Mouse (Mus musculus): ENCODE measurements at regions not wholly inside any gene's neighbourhood (a gene's known extent, or its start where the extent isn't known, plus 50 kb on each side); places are given as distances from the start of the nearest gene placed in this dataset.

DNA sequence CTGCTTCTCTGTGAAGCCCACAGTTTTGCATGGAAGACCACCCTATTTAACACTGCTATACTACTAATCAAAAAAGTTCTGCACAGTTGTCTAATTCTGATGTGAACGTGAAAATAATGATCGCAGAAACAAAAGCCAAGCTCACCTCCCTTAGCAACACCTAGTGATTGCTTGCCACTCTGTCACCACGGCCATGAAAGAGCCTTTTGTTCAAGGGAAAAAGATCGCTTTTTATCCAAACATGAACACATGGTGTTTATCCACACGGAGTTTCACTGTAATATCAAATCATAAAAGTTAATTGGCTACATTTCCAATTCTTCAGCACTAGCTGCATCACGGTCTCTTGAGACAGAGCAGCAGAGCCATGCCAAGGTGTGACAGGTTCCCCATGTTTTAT, 85.1 kb downstream of the Cartpt start:
- Histone ChIP-seq H3K9ac (replicated peaks) (no peak overlapping the region), H3K9me3 (no peaks in the 10 kb centered on the region), H3K27me3 (no peaks in the 10 kb centered on the region), H3K4me3 (replicated peaks) (no peak overlapping the region), H3K4me2 (no peak overlapping the region), H3K4me1 (replicated peaks) (no peaks in the 10 kb centered on the region; the same call in 1 of the 2 replicates), H3K27ac (no peak overlapping the region), H3K36me3 (no peaks in the 10 kb centered on the region)
- no peak for ATAC-seq (ENCODE audit: insufficient number of reproducible peaks, insufficient read depth, low FRiP score, low TSS enrichment, low read depth)
- 67% methylated on average over 6 of the region's 6 CpGs for WGBS

DNA sequence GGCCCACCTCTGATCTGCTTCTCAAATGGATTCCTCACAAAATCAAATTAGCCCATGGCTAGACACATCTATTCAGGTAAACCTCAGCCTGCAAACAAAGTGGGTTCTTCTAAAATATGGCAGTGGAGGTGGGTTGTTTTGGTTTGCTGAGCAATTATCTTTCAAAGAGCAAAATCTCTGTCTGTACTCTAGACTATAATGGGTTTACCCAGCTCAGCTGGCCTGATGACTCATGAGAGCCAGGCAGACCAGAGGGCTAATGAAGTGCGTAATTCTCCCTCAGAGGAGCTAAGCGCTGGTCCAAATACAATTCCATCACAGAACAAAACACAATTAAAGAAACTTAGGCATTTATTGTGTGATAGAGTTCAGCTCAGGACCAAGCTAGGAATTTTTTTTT, 86.1 kb downstream of the Cartpt start:
- Histone ChIP-seq H3K27me3 (no peaks in the 10 kb centered on the region), H3K4me2 (no peak overlapping the region), H3K4me1 (replicated peaks) (no peaks in the 10 kb centered on the region; the same call in 1 of the 2 replicates), H3K36me3 (no peaks in the 10 kb centered on the region), H3K27ac (no peak overlapping the region), H3K4me3 (replicated peaks) (no peak overlapping the region), H3K9me3 (no peaks in the 10 kb centered on the region), H3K9ac (replicated peaks) (no peak overlapping the region)
- 80% methylated on average over 2 of the region's 2 CpGs for WGBS
- ATAC-seq (ENCODE audit: insufficient number of reproducible peaks, insufficient read depth, low FRiP score, low TSS enrichment, low read depth) = no peak

DNA sequence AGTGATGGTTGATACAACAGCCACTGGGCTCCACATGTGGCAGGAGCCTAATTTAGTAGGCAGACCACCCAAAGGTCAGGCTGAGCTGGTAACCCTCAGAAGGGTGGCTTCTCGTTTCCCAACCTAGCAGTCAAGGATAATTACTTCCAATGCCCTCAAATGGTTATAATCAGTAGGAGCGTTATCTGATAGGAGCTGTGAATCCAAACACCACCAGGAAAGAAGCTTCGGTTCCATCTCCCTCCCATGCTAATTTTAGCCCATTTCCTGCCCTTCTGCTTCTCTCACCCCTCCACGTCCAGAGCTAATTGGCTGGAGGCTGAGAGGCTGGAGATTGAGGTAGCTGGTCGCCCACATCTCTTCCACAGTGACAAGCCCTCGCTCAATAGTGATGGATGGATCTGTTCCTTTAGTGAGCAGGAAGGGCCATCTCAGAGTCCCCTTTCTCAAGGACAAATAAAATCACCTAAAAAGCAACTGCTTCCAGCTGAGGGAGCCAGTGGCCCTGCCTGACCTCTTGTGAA, 86.8 kb downstream of the Cartpt start:
- no peak overlapping the region for H3K4me2 ChIP-seq
- H3K4me3 ChIP-seq (replicated peaks) = no peak overlapping the region
- H3K27me3 ChIP-seq = no peaks in the 10 kb centered on the region
- 22% methylated on average over 6 of the region's 6 CpGs for WGBS
- H3K36me3 ChIP-seq = no peaks in the 10 kb centered on the region
- no peak overlapping the region for H3K9ac ChIP-seq (replicated peaks)
- H3K9me3 ChIP-seq = no peaks in the 10 kb centered on the region
- no peak overlapping the region for H3K27ac ChIP-seq
- no peaks in the 10 kb centered on the region; the same call in 1 of the 2 replicates for H3K4me1 ChIP-seq (replicated peaks)
- no peak for ATAC-seq (ENCODE audit: insufficient number of reproducible peaks, insufficient read depth, low FRiP score, low TSS enrichment, low read depth)

DNA sequence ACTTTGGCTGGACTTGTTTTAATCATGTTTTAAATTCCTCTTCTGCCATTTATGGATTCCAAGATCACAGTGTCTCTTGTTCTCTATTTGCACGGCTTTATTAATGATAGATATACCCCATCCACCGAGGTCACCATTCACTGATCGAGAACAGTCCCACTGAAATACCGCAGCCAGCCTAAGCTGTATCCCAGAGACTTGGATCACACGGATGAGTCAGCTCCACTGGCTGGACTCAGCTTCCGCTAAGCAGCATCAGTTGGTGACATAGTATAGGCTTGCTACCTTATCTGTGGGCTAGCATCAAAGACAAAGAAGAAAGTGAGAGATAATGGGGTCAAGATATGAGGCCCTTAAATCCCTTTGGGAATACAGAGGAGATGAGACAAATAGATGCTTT, 106.4 kb downstream of the Cartpt start:
- 74% methylated on average over 6 of the region's 6 CpGs for WGBS
- Histone ChIP-seq H3K27ac (no peak overlapping the region), H3K9me3 (no peaks in the 10 kb centered on the region), H3K27me3 (no peaks in the 10 kb centered on the region), H3K4me3 (replicated peaks) (no peak overlapping the region), H3K4me1 (replicated peaks) (peaks cover 24% of the 10 kb centered on the region), H3K4me2 (no peak overlapping the region), H3K9ac (replicated peaks) (no peak overlapping the region), H3K36me3 (no peaks in the 10 kb centered on the region)
- ATAC-seq (ENCODE audit: insufficient number of reproducible peaks, insufficient read depth, low FRiP score, low TSS enrichment, low read depth) = no peak

DNA sequence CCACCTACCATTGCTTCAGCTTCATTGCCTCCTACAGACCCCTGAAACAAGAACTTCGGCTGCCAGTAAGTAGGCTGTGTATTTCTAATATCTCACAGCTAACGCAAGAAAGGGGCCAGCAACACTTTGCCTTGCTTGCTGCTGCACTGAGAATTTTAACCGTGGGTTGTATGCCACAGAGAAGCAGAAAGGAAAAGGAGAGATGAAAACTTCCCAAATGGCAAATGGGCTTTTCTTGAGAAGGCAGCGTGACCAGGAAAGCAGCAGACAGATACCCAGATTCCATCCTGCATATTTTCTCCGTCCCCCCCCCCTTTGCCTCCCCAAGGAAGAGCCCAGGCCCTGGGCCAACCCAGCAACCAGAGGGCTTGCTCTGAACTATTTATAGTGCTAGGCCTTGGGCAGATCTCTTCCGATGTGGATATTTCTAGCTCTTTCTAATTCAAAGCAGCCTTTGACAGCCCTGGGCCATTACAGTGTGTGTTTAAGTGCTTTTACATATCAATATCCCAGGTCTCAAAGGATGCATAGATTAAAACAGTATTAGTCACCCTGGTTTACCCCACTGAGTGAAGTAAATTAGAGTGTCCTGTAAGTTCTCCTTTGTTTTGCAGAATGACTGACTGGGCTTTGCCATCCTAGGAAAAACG, 107.0 kb downstream of the Cartpt start:
- ATAC-seq (ENCODE audit: insufficient number of reproducible peaks, insufficient read depth, low FRiP score, low TSS enrichment, low read depth) = 0 out of 2 replicates have a peak, but pooled peaks have one; percentile 52
- Histone ChIP-seq H3K9me3 (no peaks in the 10 kb centered on the region), H3K9ac (replicated peaks) (no peak overlapping the region; the same call in 1 of the 2 replicates), H3K27me3 (no peaks in the 10 kb centered on the region), H3K4me3 (replicated peaks) (no peak overlapping the region), H3K36me3 (no peaks in the 10 kb centered on the region), H3K4me2 (no peak overlapping the region), H3K4me1 (replicated peaks) (peaks cover 24% of the 10 kb centered on the region), H3K27ac (peak overlapping the region; percentile 41; the same call in 1 of the 2 replicates)
- 58% methylated on average over 7 of the region's 7 CpGs for WGBS

DNA sequence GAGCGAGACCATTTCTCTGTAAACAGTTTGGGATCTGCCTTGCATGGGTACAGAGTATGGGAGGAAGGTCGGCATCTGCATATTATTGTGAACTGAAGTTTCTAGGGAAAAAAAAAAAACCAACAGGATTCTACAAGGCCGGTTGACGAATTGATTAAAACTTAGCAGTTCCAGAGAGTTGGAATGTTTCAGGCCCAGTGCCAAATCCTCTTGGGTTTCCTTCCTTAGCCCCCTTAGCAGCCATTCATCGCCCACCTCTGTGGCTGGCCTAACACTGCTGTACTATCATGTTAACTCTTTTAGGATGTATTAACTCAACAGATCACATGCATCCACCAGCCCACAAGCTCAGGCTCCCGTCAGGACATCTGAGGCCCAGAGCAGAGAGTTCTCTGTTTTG, 107.9 kb downstream of the Cartpt start:
- 73% methylated on average over 6 of the region's 6 CpGs for WGBS

DNA sequence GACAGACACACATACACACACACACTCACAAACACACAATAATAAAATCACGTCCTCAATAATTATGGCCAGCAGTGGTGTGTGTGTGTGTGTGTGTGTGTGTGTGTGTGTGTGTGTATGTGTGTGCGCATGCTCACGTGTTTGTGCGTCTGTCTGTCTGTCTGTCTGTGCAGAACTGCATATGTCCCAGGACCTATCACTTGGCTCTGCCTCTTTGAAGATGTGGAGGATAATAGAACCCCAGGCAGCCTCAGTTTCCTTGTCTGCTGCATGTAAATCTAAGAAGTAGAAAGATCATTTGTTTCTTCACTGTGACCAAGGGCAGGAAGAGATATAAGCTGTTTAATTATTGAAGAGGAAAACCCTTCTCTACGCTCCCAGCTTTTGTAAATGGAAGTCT, 109.9 kb downstream of the Cartpt start:
- Histone ChIP-seq H3K4me1 (replicated peaks) (peaks cover 24% of the 10 kb centered on the region), H3K9ac (replicated peaks) (no peak overlapping the region), H3K4me2 (no peak overlapping the region), H3K4me3 (replicated peaks) (no peak overlapping the region), H3K9me3 (no peaks in the 10 kb centered on the region), H3K27ac (no peak overlapping the region), H3K36me3 (no peaks in the 10 kb centered on the region), H3K27me3 (no peaks in the 10 kb centered on the region)
- ATAC-seq (ENCODE audit: insufficient number of reproducible peaks, insufficient read depth, low FRiP score, low TSS enrichment, low read depth) = no peak
- 89% methylated on average over 5 of the region's 5 CpGs for WGBS

More for the DNA sequence above, 107.9 kb downstream of the Cartpt start:
- no peaks in the 10 kb centered on the region for H3K36me3 ChIP-seq
- H3K4me3 ChIP-seq (replicated peaks) = no peak overlapping the region
- ATAC-seq (ENCODE audit: insufficient number of reproducible peaks, insufficient read depth, low FRiP score, low TSS enrichment, low read depth) = no peak
- H3K9me3 ChIP-seq = no peaks in the 10 kb centered on the region
- H3K9ac ChIP-seq (replicated peaks) = no peak overlapping the region
- H3K4me1 ChIP-seq (replicated peaks) = peaks cover 24% of the 10 kb centered on the region
- H3K27ac ChIP-seq = no peak overlapping the region; the same call in 1 of the 2 replicates
- H3K4me2 ChIP-seq = no peak overlapping the region
- no peaks in the 10 kb centered on the region for H3K27me3 ChIP-seq

DNA sequence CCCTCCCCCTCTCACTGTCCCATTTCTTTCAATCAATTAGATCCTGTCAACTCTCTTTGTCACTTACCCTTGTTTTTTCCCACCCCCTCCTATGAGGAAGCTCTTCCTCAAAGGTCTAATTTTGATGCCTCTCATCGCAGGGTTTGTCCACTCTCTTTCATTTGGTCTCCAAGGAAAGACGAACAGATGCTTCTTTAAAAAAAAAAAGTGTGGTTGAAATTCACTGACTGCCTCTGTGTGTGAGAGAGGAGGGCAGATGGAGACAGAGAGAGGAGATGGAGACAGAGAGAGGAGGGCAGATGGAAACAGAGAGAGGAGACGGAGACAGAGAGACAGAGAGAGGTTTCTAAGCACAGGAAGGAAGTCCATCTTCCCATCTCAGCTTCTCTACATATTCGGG, 113.1 kb downstream of the Cartpt start:
- Histone ChIP-seq H3K9me3 (no peaks in the 10 kb centered on the region), H3K4me2 (no peak overlapping the region), H3K27me3 (no peaks in the 10 kb centered on the region), H3K4me1 (replicated peaks) (peaks cover 22% of the 10 kb centered on the region), H3K4me3 (replicated peaks) (no peak overlapping the region), H3K9ac (replicated peaks) (no peak overlapping the region), H3K36me3 (no peaks in the 10 kb centered on the region), H3K27ac (no peak overlapping the region)
- WGBS = 68% methylated on average over 4 of the region's 4 CpGs
- ATAC-seq (ENCODE audit: insufficient number of reproducible peaks, insufficient read depth, low FRiP score, low TSS enrichment, low read depth) = no peak

DNA sequence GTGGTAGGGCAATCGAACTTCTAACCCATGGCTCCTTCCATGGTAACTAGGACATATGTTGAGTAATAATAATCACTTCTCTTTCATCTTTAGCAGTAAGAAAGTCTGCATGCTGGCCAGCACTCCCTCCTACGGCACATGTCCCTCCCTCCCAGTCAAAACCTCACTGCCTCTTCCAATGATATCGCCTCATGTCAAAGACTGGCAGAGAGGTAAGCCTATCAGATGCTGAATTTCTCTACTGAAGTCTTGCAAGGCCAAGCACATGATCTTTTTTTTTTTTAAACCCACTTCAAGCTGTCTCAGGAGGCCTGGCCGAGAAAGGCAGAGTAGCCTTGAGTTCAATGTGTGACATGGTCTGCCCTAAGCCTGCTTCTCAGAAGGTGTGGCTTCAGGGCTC, 115.5 kb downstream of the Cartpt start:
- H3K9me3 ChIP-seq = no peaks in the 10 kb centered on the region
- H3K9ac ChIP-seq (replicated peaks) = no peak overlapping the region
- H3K4me3 ChIP-seq (replicated peaks) = no peak overlapping the region
- H3K4me1 ChIP-seq (replicated peaks) = peaks cover 28% of the 10 kb centered on the region
- H3K27me3 ChIP-seq = no peaks in the 10 kb centered on the region
- H3K4me2 ChIP-seq = no peak overlapping the region
- H3K27ac ChIP-seq = no peak overlapping the region
- ATAC-seq (ENCODE audit: insufficient number of reproducible peaks, insufficient read depth, low FRiP score, low TSS enrichment, low read depth) = no peak
- 81% methylated on average over 4 of the region's 4 CpGs for WGBS
- no peaks in the 10 kb centered on the region for H3K36me3 ChIP-seq

DNA sequence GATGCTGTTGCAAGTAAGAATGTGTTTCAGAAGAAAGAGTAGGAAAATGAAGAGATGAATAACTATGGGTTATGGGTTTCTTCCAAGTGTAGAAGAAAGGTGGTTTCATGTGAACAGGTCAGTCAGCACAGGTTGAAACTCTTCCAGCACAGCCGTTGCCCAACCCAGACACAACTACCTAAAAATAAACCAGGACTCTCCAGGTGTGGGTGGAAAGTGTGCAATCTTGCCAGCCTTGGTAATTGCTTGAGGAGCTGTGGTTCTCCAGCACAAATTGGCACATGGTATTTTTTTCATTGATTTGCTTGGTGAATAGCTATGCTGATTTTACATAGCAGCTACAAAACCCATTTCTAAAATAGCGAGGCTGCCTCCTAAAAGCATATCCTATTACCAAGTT, 116.6 kb downstream of the Cartpt start:
- H3K36me3 ChIP-seq = no peaks in the 10 kb centered on the region
- ATAC-seq (ENCODE audit: insufficient number of reproducible peaks, insufficient read depth, low FRiP score, low TSS enrichment, low read depth) = no peak
- H3K4me3 ChIP-seq (replicated peaks) = no peak overlapping the region
- peaks cover 25% of the 10 kb centered on the region for H3K4me1 ChIP-seq (replicated peaks)
- 0 out of 2 replicates have a peak overlapping the region, but pooled peaks have one; percentile 17 for H3K27ac ChIP-seq
- no peaks in the 10 kb centered on the region for H3K9me3 ChIP-seq
- no peak overlapping the region for H3K4me2 ChIP-seq
- no peaks in the 10 kb centered on the region for H3K27me3 ChIP-seq
- WGBS = 77% methylated on average over 2 of the region's 2 CpGs
- H3K9ac ChIP-seq (replicated peaks) = no peak overlapping the region

DNA sequence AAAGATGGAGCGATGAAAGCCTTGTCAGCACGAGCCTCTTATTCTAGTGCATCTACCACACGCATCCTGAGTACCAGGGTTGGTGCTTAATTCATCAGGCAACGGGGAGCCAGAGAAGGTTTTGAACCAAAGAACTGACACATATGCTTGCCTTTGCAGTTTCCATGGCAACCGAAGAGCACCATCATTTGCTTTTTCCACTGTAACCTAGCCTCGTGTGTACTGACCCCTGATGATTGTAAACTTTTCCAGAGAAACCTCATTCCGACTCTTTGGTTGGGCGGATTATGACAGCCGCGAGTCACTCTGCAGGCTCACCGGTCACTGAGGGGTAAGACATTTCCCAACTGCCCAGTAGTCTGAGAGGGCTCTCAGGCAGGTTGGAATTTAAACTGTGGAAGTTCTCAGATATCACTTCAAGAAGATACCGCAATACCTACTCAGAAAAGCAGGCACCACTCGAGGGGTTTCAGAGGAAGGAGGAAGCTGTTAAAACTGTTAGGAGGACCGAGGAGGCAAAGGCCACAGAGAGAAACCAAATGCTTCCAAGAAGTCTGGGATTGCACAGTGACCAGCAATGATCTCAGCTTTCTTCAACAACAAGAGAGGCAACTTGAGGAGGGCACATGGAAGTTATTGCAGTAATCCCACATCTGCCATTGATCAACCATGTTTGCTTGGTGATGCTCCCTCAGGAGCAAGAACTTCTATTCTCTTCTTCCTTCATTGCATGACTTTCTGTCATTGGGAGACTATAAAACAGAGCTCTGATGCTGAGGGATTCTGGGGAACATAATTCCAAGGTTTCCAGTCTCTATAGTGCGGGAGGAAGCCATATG, 117.8 kb downstream of the Cartpt start:
- 74% methylated on average over 15 of the region's 15 CpGs for whole genome bisulfite sequencing
- peaks cover 25% of the 10 kb centered on the region for H3K4me1 ChIP-seq (replicated peaks)
- H3K27me3 ChIP-seq = no peaks in the 10 kb centered on the region
- no peak overlapping the region for H3K4me2 ChIP-seq
- no peak overlapping the region for H3K27ac ChIP-seq
- no peak for ATAC-seq (ENCODE audit: insufficient number of reproducible peaks, insufficient read depth, low FRiP score, low TSS enrichment, low read depth)
- H3K4me3 ChIP-seq (replicated peaks) = no peak overlapping the region
- no peaks in the 10 kb centered on the region for H3K36me3 ChIP-seq
- H3K9me3 ChIP-seq = no peaks in the 10 kb centered on the region
- no peak overlapping the region for H3K9ac ChIP-seq (replicated peaks)

Data from limb, embryonic 12.5 days (tissue).